Mouse (Mus musculus) monocyte, adult 5-6 weeks (primary cell): ENCODE data around the gene Bid. TPM values are rescaled to one million over a fixed set of nuclear protein-coding genes. Genes with fewer than 3 reads are reported as not detected.
A peak's percentile ranks its signal among the peaks of the same experiment; 100 is the strongest.
"Not testable (repeated sequence)": the region's sequence is repeated elsewhere in the genome, so short reads cannot be mapped to it uniquely, and the experiment has no call there.

Experiments used
- ATAC-seq: fragments of 153-309, 156-312 bp; replicated peaks from 2 replicates; pipeline ENCODE4 v1.8.0; 2017; ENCODE audit warnings: mild to moderate bottlenecking; ENCODE audit not compliant: low TSS enrichment, insufficient number of reproducible peaks, severe bottlenecking, poor library complexity, low FRiP score
- total RNA-seq: library from RNA; stranded (forward); fragments of 200-1000, 200-491, 200-594 nt; gene quantifications from 3 replicates; pipeline ENCODE4 v1.2.3, GENCODE M21; 2017

Gene Bid
- total RNA-seq, 1 experiment from 2014 or later, result 21.4 TPM

DNA sequence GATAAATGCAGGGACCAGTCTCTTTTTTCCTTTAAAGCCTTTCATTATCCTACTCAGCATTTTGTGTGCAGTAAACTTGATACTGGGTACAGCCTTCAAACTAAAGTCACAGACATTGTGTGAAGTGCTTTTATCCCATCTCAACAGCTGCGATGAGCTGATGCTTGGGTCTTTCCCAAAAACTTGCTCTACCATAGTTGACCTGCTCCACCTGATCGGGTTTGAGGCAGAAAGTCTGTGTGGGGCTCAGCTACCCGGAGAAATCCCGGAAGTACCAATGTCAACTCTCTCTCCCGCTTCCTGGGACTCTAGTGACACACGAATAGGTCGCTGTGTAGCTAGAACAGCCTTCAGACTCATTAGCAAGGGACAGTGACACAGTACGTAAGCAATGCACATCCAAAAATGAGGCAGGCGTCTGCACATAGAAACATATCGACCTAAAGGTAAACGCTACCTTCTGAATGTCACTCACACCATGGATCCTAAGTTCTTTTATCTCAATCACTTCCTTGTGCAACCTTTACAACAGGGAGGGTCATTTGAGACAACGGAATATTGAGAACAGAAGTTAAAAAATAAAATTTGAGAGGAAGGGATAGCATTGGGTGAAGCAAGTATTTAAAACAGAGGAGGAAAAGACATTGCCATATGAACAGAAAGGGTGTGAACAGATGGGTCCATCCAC lies 22.3 kb upstream of the Bid start:
- ATAC-seq, result no peak

DNA sequence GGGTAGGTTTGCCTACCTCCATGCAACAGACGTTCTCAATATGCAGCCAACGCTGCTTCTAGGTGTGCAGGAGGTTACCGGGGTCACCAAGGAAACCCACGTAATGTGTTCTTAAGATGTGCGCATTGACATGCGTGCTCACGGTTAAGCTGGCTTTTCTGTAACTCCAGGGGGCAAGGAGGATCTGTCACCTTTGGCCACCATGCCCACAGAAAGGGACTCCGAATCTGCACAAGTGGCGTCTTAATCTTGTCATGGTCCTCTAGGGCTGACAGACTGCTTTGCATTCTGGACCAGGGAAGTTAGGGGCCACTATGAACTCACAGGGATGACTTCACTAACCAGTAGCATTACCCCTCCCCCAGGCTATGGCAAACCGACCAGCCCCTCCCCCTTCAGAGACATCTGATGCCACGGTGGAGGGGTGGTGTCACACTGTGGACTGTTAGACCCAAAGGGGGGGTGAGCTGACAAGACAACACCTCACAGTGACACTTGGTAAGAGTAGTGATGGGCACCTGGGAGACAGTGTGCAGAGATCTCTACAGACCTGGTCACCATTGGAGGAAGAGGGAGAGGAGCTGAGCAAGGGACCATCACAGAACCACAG lies 21.5 kb upstream of the Bid start:
- ATAC-seq, result no peak

DNA sequence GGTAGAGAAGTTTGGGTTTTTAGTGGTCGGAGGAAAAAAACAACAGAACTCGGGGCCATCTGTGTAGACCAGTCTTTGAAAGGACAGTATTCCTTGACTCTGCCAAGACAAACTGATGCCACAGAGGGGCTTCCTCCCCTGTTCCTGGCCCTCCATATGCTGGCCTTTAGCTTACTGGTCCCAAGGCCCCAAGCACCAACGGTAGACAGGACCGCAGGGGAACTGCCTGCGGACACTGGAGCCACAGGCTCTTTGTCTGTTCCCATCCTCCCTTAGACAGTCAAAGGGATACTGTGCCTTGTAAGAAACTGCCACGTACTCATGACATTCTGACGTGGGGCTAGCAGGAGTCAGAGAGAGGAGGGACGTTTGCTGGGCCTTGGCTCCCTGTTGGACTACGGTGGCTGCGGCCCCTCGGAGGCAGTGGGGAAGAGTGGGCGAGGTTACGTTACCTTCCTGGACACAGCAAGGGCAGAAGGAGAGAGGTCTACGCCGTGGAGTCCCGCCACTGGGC lies 20.5 kb upstream of the Bid start:
- no peak for ATAC-seq

DNA sequence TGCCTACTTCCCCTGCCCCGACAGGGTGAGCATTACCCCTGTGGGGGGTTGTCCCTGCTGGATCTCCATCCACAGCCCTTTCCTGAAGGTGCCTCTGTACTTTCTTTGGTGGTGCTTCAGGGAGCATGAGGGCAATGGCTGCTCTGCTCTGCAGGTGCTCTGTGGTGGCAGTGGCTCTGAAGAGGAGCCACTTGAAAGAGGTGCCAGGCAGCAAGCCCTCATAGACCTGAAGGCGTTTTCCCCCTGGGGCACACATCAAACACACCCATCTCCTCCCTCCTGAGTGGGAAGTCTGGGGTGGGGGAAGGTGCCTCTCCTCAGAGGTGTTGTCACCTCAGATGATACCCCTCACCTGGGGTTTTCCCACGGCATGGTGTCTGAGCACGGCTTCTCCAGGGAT lies 17.5 kb upstream of the Bid start:
- ATAC-seq, result no peak

DNA sequence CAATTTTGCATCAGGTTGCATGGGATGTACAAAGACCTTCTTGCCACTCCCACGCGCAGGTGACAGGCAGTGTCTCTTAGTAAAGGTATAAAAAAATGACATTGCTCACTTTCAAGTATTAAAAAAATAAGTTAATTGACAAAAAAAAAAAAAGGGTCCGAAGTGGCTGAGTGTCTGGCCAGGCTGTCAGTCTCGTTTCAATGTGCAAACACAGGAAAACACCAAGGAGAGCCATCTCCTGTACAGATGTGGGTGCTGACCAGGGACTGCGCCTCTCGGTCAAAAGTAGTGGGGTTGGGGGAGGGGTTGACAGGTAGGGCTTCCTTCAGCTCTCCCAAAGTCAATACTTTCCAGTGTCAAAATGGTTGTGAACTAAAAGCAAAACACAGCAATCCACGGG lies 17.0 kb upstream of the Bid start:
- no peak for ATAC-seq

DNA sequence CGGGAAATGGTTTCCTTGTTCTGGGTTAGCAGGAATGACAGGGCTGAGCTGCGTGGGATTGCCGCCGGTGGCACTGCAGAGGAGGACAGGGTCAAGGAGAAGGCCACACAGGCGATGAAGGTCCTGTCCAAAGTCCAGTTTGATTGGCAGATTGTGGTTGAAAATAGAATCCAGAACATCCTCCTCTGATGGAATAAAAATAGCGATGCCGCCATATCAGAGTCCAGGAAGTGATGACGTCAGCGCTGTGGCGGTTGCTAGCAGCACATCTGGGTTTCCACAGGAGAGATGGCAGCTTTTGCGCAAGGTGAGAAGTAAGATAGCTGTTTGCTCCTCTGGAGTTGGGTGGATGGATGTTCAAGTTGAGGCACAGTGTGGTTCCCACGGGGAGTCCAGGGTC lies 15.9 kb upstream of the Bid start:
- no peak for ATAC-seq

DNA sequence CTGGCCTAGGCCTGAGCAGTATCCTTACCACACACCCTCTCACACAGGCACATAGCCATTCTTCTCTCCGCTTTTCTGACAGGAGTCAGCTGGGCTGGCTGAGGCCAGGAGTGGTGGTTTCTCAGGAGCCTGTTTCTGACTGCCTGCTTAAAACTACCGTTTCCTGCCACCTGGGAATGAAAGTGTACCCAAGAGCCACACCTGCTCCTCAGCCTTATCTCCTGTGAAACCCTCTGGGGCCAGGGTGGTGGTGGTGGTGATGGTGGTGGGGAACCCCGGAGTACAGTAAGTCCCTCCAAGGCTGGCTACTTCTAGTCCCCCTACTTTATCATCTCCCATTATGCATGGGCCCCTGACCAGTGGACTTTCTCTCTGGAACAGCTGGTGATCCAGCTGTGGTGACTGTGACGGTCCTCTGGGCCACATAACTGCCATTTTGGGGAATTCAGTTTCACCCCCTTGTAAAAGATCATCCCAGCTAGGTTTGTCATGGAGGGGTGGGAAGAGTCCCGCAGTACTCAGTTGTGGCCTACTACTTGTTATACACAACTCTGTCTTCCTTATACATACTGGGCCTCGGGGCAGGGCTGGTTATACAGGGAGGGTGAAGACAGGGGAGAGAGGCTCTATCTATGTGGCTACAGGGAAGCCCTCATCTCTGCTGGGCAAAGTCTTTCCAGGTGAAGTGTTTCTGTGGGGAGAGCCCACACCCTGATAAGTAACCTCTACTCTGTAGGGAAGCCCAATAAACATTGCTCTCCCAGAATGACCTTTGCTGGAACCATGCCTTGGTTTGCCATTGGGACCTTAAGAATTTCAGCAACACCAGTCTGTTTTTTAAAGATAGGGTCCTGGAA lies 14.0 kb upstream of the Bid start:
- no peak for ATAC-seq

DNA sequence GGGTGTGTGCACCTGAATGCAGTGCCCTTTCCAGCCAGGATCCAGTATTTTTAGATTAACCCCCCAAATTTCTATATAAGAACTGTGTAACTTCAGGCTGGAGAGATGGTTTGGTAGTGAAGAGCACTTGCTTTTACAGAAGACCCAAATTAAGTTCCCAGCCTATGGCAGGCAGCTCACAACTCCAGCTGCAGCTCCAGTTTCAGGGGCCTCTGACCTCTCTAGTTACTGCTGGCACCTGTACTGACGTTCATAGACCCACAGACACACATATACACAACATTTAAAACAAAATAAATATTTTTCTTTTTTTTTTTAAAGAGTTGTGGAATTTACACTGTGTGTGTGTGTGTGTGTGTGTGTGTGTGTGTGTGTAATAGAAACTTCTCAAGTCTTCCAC lies 12.8 kb upstream of the Bid start:
- no peak for ATAC-seq

DNA sequence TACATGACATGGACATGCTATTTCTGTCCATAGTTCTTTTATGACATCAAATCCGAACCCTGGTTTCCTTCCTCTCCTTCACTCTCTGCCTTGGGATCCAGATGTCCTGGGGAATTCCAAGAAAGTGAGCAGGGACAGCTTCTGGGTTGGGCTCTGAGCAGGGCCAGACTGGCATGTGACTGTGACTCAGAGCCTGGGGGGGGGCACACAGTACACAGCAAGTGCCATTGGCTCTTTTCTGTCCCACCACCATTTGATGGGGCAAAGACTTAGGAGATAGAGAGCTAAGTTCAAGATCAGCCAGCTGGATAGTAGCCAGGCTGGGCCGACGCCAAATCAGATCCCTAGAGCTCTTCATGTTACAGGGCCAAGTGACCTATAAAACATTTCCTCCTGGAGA lies 11.1 kb upstream of the Bid start:
- no peak for ATAC-seq

DNA sequence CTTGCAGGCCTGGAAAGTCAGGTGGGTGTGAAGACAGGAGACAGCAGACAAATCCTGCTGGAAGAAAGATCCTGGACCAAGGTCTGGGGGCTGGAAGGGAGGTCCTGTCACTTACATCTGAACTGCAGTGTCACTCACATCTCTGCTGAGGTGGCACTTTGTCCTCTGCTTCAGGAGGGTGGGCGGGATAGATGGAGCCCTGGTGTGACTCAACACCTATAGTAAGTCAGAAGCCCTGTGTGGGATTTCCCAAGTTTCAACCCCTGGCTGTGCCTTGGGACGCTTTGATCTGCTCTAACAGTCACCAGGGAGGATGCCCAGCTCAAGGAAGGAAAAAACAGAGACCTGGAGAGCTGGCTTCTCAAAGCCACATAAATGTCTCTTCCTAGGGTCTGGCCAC lies 10.2 kb upstream of the Bid start:
- 0 out of 2 replicates have a peak, but pooled peaks have one; percentile 27 for ATAC-seq

DNA sequence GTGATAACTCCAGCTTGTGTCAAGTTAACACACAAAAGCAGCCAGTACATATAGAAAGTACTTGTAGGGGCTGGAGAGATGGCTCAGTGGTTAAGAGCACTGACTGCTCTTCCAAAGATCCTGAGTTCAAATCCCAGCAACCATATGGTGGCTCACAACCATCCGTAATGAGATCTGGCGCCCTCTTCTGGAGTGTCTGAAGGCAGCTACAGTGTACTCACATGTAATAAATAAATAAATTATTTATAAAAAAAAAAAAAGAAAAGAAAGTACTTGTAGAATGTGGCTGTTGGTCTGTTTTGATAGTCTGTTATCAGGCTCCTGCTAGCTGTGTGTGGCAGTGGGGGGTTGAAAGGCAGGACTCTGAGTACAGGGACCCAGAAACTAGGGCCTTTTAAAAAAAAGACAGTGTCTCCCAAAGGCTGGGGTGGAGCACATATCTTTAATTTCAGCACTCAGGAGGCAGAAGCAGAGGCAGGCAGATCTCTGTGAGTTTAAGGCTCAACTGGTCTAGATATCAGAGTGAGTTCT lies 8.2 kb upstream of the Bid start:
- not testable (repeated sequence) for ATAC-seq

DNA sequence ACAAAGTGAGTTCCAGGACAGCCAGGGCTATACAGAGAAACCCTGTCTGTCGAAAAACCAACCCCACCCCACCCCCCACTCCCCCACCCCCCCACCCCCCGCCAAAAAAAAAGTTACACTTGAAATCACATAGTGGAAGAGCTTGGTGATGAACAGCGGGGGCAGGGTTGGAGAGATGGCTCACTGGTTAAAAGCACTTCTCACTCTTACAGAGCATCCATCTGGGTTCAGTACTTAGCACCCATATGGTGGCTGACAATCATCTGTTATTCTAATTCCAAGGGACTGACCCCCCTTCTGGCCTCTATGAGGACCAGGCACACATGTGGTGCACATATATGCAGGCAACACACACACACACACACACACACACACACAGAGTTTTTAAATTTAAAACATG lies 1.3 kb upstream of the Bid start:
- no peak for ATAC-seq

DNA sequence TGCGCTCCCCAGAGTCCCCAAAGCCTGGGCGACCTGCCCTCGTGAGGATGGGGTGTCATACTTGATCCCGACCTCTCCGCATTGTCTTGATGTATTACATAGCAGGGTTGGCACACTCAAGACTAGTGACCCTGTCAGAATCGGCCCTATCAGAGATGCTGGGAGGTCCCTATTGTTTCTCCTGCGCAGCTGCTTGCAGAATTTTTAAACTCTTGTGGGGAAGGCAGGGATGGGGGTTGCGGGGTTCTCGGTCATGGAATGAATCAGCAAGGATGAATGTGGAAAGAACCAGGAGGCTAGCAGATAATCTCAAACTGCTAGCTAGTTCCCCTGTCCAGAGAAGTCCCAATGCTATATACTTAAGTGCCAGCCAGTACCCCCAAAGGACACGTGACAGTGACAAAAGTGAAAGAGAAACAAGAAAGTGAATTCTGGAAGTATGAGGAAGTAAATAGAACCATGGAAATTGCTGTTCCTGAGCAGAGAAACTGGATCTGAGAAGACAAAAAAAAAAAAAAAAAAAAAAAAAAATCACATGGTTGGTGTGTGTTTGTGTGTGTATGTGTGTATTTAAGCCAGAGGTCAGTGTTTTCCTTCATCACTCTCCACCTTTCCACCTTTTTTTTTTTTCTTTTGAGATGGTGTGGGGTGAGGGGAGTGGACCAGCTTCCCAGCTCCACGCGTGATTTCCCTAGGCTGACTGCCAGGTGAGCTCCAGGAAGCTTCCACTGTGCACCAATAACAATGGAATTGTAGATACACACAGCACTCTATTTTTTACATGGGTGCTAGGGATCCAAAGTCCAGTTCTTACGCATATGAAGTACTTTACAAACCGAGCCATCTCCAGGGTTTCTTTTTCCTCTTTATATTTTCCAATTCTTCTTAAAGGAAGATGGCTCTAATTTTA lies 574 bp upstream of the Bid start:
- ATAC-seq, result not testable (repeated sequence)

DNA sequence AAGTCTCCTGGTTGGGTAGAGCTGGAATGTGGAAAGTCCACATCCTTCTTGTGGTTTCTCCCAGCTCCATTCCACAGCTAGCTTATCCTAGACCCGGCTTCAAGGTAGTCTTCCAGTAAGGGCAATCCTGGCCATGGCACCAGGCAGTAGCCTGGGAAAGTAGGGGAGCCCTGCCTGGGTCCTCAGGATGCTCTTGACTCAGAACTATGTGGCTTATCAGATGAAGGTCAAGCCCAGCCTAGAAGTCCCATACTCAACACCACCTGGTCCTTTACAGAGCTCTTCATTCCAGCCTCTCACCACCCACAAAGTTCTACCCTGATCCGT lies 1.0 kb downstream of the Bid start:
- no peak for ATAC-seq

DNA sequence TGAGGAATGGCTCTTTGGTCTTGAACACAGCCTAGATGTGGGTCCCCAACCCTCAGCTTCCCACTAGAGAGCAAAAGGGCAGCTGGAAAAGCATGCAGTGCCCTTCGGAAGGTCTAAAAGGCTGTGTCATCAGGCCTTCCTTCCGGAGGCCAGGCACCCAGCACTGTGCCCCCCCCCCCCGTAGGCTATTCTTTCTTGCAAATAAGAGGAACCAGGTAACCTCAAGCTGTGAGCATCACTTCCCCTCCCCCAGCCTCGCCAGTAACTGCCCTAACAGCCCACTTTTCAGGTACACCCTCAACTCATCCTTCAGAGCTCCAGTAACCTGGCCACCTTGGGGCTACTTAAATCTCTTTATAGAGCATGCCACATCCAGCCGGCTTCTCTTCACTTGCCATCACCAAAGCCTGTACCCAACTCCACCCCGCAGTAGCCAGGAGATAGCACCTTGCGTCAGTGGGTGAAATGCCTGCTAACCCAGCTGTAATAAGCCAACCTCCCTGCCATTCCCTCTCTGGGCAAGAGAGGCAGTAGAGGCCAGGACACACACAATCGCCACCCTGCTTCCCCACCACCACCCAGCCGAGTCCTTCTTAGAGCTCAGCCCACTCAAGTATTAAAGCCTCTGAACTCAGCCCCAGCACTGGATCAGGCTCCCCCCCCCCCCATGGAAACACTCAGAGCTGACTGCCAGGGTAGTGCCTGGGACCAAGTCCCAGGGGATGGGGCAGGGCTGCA lies 1.6 kb downstream of the Bid start:
- ATAC-seq, result peak; percentile 77

DNA sequence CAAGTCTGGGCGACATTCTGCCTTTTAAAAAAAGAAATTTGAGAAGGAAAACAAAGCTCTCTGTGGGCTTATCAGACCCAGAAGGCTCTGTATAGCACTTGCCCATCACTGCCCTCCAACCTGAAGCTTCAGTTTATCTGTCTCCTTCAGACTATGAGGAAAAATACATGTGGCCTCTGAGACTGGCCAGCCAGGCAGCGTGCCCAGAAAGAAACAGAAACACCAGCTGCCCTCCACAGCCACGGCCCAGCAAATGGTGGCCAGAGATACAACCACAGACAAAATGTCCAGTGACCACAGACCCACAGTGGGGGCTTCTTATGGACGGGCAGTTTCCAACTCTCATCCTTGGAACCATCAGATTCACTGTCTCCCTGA lies 2.1 kb downstream of the Bid start:
- no peak for ATAC-seq

DNA sequence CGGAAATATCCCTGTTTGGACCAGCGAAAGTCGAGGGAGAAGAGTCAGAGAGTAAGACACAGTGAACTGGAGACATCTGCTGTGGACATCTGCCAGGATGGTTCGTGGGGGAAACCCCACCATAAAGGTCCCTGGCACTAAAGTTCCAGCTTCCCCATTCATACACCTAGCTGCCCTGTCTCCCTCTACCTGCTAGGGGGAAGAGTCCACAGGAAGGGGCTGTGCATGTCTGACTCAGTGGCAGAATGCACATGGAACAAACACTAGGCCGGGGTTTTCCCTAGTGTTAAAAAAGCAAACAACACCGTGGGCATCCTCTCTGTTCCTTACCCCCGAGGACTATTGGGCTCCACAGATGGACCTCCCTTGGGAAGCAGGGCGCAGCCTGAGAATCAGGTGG lies 2.9 kb downstream of the Bid start:
- no peak for ATAC-seq

DNA sequence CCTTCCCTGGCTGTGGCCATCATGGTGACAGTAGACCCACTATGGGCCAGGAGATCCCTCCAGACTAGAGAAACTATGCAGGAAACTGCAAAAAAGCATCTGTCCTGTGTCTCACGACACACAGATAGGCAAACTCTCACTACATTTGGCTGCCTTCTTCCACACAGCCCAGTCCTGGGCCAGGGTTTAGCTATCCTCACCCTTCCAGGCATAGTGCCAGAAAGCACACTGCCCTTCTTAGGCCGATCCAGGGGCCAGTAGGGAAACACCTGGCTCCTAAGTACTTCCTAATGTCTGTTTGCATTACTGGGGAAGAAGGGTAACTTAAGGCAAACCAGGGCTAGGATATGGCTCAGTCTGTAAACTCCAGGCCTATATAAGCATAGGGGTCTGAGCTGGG lies 3.7 kb downstream of the Bid start:
- ATAC-seq, result no peak
